Mouse (Mus musculus): ENCODE measurements around the gene Rbfox2. TPM values are rescaled to one million over a fixed set of nuclear protein-coding genes. Genes with fewer than 3 reads are reported as not detected.

Gene Rbfox2
- polyA plus RNA-seq, 1 experiment from 2014 or later: 16.8 TPM

DNA sequence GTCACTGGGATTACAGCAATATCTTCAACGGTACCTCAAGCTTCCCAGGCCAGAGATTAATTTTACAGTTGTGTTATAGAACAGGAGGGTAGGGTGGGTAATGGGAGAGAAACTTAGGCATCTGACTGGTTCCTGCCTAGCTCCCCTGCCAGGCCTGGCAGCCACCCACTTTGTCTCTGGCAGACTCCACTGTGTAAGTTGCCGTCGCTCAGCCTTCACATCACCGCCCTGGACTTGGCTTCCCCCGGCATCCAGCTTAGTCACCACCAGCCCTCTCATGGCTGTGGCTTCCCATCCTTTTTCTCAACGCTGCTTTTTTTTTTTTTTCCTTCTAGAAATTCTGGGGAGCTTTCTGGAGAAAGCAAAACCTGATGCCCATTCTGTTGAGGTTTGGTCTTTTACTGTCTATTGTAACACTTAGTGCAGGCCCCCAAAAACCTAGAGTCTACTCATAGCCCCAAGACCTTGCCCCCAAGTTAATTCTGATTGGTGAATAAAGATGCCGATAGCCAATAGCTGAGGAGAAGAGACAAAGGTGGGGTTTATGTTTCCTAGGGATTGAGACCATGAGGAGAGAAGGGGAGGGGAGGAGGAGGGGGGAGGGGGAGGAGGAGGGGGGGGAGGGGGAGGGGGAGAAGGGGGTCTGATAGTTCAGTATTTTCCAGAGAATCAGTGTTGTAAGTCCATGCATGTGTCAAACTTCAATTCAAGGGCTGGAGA, 25.6 kb upstream of the Rbfox2 start:
- Histone ChIP-seq H3K9me3 (ENCODE audit: control insufficient read depth) (no peaks in the 10 kb centered on the region), H3K27me3 (replicated peaks; ENCODE audit: control insufficient read depth, insufficient read depth, low read length) (no peaks in the 10 kb centered on the region), H3K27ac (ENCODE audit: low read depth, low read length) (no peak overlapping the region), H3K4me3 (ENCODE audit: low read depth, low read length) (no peak overlapping the region), H3K9ac (ENCODE audit: low read depth, low read length) (no peak overlapping the region), H3K36me3 (ENCODE audit: control insufficient read depth, insufficient read depth) (no peaks in the 10 kb centered on the region), H3K4me2 (replicated peaks; ENCODE audit: low read depth) (no peak overlapping the region), H3K4me1 (replicated peaks; ENCODE audit: control insufficient read depth, insufficient read depth, low read length) (no peaks in the 10 kb centered on the region)
- 78% methylated on average over 7 of the region's 7 CpGs for WGBS
- TF ChIP-seq CTCF (IDR thresholded peaks at IDR 0.05; ENCODE audit: low read depth): no peak
- no peak for ATAC-seq

DNA sequence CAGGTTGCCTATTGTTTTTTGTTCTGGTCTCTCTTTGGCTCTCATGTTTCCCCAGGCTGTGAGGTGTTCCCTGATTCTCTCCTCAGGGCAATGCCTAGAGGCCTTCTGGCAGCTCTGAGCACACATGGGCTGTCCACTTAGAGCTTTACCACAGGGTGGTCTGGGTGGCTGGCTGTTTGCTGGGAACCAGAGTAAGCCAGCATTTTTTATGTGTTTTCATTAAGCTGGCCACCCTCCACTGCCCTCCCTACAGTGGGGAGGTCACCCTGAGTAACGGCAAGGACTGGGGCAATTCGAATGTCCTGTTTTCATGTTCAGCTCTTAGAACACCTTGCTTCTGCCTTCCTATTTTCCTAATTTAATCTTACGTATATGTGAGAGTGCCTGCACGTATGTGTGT, 24.6 kb upstream of the Rbfox2 start:
- Histone ChIP-seq H3K4me2 (replicated peaks; ENCODE audit: low read depth) (no peak overlapping the region), H3K36me3 (ENCODE audit: control insufficient read depth, insufficient read depth) (no peaks in the 10 kb centered on the region), H3K9me3 (ENCODE audit: control insufficient read depth) (no peaks in the 10 kb centered on the region), H3K9ac (ENCODE audit: low read depth, low read length) (no peak overlapping the region), H3K4me3 (ENCODE audit: low read depth, low read length) (no peak overlapping the region), H3K27ac (ENCODE audit: low read depth, low read length) (no peak overlapping the region), H3K27me3 (replicated peaks; ENCODE audit: control insufficient read depth, insufficient read depth, low read length) (no peaks in the 10 kb centered on the region), H3K4me1 (replicated peaks; ENCODE audit: control insufficient read depth, insufficient read depth, low read length) (no peaks in the 10 kb centered on the region)
- 76% methylated on average over 4 of the region's 4 CpGs for WGBS
- no peak for TF ChIP-seq CTCF (IDR thresholded peaks at IDR 0.05; ENCODE audit: low read depth)
- no peak for ATAC-seq

DNA sequence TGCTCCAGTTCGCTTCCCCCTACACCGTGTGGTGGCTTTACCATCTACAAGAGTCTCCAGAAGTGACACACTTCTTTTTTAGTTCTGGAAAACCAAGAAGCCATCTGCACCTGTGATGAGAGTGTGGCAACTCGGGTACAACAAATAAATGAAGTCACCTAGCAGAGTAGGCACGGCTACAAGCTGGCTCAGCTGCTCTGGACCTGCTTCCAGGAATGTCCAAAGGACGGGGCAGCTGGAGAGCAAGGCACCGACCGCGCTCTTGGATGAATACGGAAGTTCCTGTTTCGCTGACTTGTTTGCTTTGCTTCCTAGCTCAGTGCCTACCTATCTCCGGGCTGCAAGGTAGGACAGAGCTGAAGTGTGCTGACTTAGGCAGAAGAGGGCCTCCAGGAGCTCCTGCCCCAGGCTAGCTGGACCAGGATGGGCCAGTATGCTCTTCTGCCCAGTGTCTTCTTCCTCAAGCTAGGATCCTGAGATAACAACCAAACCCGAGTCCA, 22.9 kb upstream of the Rbfox2 start:
- no peak for TF ChIP-seq CTCF (IDR thresholded peaks at IDR 0.05; ENCODE audit: low read depth)
- WGBS: 60% methylated on average over 12 of the region's 12 CpGs
- Histone ChIP-seq H3K9me3 (ENCODE audit: control insufficient read depth) (no peaks in the 10 kb centered on the region), H3K4me3 (ENCODE audit: low read depth, low read length) (no peak overlapping the region), H3K36me3 (ENCODE audit: control insufficient read depth, insufficient read depth) (no peaks in the 10 kb centered on the region), H3K27me3 (replicated peaks; ENCODE audit: control insufficient read depth, insufficient read depth, low read length) (no peaks in the 10 kb centered on the region), H3K27ac (ENCODE audit: low read depth, low read length) (no peak overlapping the region; the same call in 1 of the 2 replicates), H3K9ac (ENCODE audit: low read depth, low read length) (no peak overlapping the region), H3K4me2 (replicated peaks; ENCODE audit: low read depth) (0 out of 2 replicates have a peak overlapping the region, but pooled peaks have one; percentile 13), H3K4me1 (replicated peaks; ENCODE audit: control insufficient read depth, insufficient read depth, low read length) (no peaks in the 10 kb centered on the region)
- ATAC-seq: 0 out of 2 replicates have a peak, but pooled peaks have one; percentile 13

DNA sequence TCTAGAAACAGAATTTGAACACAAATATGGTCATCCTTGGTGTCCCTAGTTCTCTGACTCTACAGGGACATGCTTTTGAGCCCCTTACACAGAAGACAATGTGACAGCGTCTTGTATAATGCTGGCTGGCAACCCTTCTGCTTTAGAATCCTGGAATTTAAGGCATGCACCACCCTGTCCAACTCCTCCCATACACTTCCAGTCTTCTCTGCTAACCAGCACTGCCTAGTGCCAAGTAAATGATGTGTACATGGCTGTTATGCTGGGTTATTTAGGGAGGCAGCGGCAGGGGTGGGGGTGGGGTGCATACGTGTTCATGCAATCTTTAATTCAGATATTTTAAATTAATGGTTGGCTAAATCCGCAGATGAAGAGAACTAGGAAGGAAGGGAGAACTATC, 19.6 kb upstream of the Rbfox2 start:
- H3K4me1 ChIP-seq (replicated peaks; ENCODE audit: control insufficient read depth, insufficient read depth, low read length): no peaks in the 10 kb centered on the region
- H3K4me2 ChIP-seq (replicated peaks; ENCODE audit: low read depth): no peak overlapping the region
- H3K9me3 ChIP-seq (ENCODE audit: control insufficient read depth): no peaks in the 10 kb centered on the region
- no peak overlapping the region for H3K27ac ChIP-seq (ENCODE audit: low read depth, low read length)
- ATAC-seq: no peak
- no peak overlapping the region for H3K9ac ChIP-seq (ENCODE audit: low read depth, low read length)
- no peak overlapping the region for H3K4me3 ChIP-seq (ENCODE audit: low read depth, low read length)
- no peaks in the 10 kb centered on the region for H3K27me3 ChIP-seq (replicated peaks; ENCODE audit: control insufficient read depth, insufficient read depth, low read length)
- WGBS: 73% methylated on average over 4 of the region's 4 CpGs
- H3K36me3 ChIP-seq (ENCODE audit: control insufficient read depth, insufficient read depth): no peaks in the 10 kb centered on the region
- TF ChIP-seq CTCF (IDR thresholded peaks at IDR 0.05; ENCODE audit: low read depth): no peak

DNA sequence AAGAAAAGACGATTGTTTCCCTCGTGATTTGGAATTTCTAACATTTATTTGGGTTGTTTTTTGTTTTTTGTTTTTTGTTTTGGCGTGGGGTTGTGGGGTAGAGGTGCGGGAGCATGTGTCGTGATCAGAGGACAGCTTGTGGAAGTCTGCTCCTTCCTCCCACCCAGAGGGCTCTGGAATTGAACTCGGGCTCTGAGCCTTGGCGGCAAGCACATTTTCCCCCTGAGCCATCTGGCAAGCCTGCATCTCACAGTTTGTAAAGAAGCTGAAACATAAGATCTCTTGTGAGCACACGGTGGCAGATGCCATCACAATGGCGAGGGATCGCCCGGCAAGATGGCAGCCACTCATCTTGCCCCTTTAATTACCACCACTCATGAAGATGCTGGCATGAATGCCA, 17.6 kb upstream of the Rbfox2 start:
- no peak overlapping the region for H3K4me3 ChIP-seq (ENCODE audit: low read depth, low read length)
- H3K4me2 ChIP-seq (replicated peaks; ENCODE audit: low read depth): no peak overlapping the region
- no peak for ATAC-seq
- 92% methylated on average over 11 of the region's 11 CpGs for WGBS
- TF ChIP-seq CTCF (IDR thresholded peaks at IDR 0.05; ENCODE audit: low read depth): no peak
- no peak overlapping the region for H3K27ac ChIP-seq (ENCODE audit: low read depth, low read length)
- H3K9me3 ChIP-seq (ENCODE audit: control insufficient read depth): no peaks in the 10 kb centered on the region
- no peaks in the 10 kb centered on the region for H3K4me1 ChIP-seq (replicated peaks; ENCODE audit: control insufficient read depth, insufficient read depth, low read length)
- H3K9ac ChIP-seq (ENCODE audit: low read depth, low read length): no peak overlapping the region
- no peaks in the 10 kb centered on the region for H3K36me3 ChIP-seq (ENCODE audit: control insufficient read depth, insufficient read depth)
- no peaks in the 10 kb centered on the region for H3K27me3 ChIP-seq (replicated peaks; ENCODE audit: control insufficient read depth, insufficient read depth, low read length)

DNA sequence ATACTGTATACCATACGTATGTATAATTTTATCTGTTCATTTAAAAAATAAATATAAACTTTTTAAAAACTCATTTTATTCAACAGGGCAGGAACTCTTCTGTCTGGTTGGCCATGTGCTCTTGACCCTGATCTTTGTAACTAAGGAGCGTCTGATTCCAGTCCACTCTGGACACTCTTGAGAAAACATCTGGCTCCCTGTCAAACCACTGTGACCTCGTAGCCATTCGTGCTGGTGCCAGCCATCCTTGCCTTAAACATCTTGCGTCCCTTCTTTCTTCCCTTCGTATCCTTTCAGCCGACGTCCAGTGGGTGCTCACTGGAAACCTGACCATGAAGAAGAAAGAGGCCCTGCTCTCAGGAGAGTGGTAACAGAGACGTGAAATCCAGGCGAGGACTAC, 16.4 kb upstream of the Rbfox2 start:
- ATAC-seq: no peak
- TF ChIP-seq CTCF (IDR thresholded peaks at IDR 0.05; ENCODE audit: low read depth): no peak
- no peaks in the 10 kb centered on the region for H3K4me1 ChIP-seq (replicated peaks; ENCODE audit: control insufficient read depth, insufficient read depth, low read length)
- no peaks in the 10 kb centered on the region for H3K27me3 ChIP-seq (replicated peaks; ENCODE audit: control insufficient read depth, insufficient read depth, low read length)
- no peak overlapping the region for H3K4me2 ChIP-seq (replicated peaks; ENCODE audit: low read depth)
- no peaks in the 10 kb centered on the region for H3K36me3 ChIP-seq (ENCODE audit: control insufficient read depth, insufficient read depth)
- 81% methylated on average over 10 of the region's 10 CpGs for WGBS
- no peaks in the 10 kb centered on the region for H3K9me3 ChIP-seq (ENCODE audit: control insufficient read depth)
- no peak overlapping the region for H3K4me3 ChIP-seq (ENCODE audit: low read depth, low read length)
- H3K9ac ChIP-seq (ENCODE audit: low read depth, low read length): no peak overlapping the region
- H3K27ac ChIP-seq (ENCODE audit: low read depth, low read length): no peak overlapping the region

Data from intestine, postnatal 0 days (tissue).